Mouse (Mus musculus) hindbrain, embryonic 13.5 days (tissue): Measurements from ENCODE around the gene Gm20449. TPM values are rescaled to one million over a fixed set of nuclear protein-coding genes. Genes with fewer than 3 reads are reported as not detected.

Experiments
- ATAC-seq: fragments of 200-750 bp; cut with Nextera tagmentation; 2 replicates; pipeline ENCODE4 v1.8.0; 2017; ENCODE audit warnings: moderate TSS enrichment; ENCODE audit not compliant: low FRiP score
- H3K27ac ChIP-seq: fragments of 300-500 bp; sonication (generic); 2 replicates; pipeline ENCODE4 v1.5.1; 2015; ENCODE audit warnings: inconsistent platforms, mild to moderate bottlenecking, moderate library complexity
- H3K27me3 ChIP-seq: fragments of 300-500 bp; sonication (generic); 2 replicates; pipeline ENCODE4 v1.6.1; 2015; ENCODE audit warnings: mild to moderate bottlenecking, inconsistent platforms
- H3K36me3 ChIP-seq: fragments of 300-500 bp; sonication (generic); 2 replicates; pipeline ENCODE4 v1.6.1; 2015; ENCODE audit warnings: mild to moderate bottlenecking, inconsistent platforms
- H3K4me1 ChIP-seq: fragments of 300-500 bp; sonication (generic); replicated peaks from 2 replicates; pipeline ENCODE4 v1.6.1; 2015; ENCODE audit warnings: inconsistent platforms
- H3K4me2 ChIP-seq: fragments of 300-500 bp; sonication (generic); 2 replicates; pipeline ENCODE4 v1.6.1; 2015; ENCODE audit warnings: inconsistent platforms, mild to moderate bottlenecking, moderate library complexity
- H3K4me3 ChIP-seq: fragments of 300-500 bp; sonication (generic); 2 replicates; pipeline ENCODE4 v1.5.1; 2015; ENCODE audit warnings: mild to moderate bottlenecking, inconsistent platforms
- H3K9ac ChIP-seq: fragments of 300-500 bp; sonication (generic); 2 replicates; pipeline ENCODE4 v1.6.1; 2015; ENCODE audit warnings: mild to moderate bottlenecking, inconsistent platforms
- H3K9me3 ChIP-seq: fragments of 300-500 bp; sonication (generic); 2 replicates; pipeline ENCODE4 v1.6.1; 2016; ENCODE audit warnings: inconsistent platforms
- WGBS: fragments of 180-500 bp; shearing (Covaris S2); methylation state at CpG from one replicate; pipeline ENCODE4 v1.1.7; 2015; 5-methylcytosine and 5-hydroxymethylcytosine counted together
- polyA plus RNA-seq: library from polyadenylated mRNA; unstranded; fragments of >200 nt; fragmentation: Nextera tagmentation; extraction: Ambion mirVana; gene quantifications from 2 replicates; pipeline ENCODE4 v1.2.1, GENCODE M21; 2015

Gene Gm20449
- polyA plus RNA-seq, 1 experiment from 2014 or later = 0.06 TPM

DNA sequence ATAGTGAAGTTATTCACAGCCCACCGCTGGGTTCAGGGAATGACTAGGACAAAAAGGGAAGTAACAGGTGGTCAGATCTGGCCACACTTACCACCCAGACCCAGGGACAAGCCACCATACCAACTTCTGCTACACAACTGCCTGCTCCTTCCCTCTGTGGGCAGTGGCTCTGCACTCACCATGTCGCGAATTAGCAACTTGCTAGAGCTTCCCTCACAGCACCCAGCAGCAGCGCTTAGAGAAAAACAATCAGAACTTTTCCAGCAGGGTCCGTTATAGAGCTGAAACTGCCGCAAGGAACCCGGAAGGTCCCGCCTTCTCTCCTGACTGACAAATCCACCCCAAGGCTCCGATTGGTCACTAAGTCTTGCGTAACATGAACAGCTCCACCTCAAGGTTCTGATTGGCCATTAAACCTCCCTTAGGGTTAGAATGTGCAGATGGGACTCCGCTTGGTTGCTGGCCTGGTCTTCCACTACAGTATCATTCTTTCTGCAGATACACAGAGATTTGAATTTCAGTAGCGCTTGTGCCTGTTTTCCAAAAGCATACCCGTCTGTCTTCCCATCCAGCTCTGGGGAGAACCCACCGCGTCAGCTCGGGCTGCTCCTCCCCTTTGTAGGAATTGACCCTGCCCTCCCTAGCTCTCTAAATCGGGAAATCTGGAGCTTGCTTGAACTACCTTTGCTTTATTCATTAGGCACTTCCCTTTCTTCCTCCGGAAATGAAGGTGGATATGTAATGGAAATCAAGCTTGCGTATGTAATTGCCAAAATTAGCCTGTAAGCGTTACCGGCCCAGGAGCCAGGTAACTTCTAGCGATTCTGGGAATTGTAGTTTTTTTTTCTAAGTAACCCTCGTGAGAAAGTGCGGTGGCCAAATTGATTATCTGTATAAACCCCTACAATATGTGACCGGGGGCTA is 105.9 kb downstream of the Gm20449 start, which contains the start of gene AI987944:
TSS of gene AI987944 (minus strand) at position 332 of the 924 bp plus-strand sequence.
- H3K9ac ChIP-seq = peak within 1 kb of the TSS; percentile 72
- H3K36me3 ChIP-seq = no peaks in the 10 kb centered on the region
- WGBS = under 1% methylated on average over 25 of the region's 25 CpGs
- H3K27ac ChIP-seq = peak within 1 kb of the TSS; percentile 93
- H3K27me3 ChIP-seq = no peaks in the 10 kb centered on the region
- no peaks in the 10 kb centered on the region for H3K4me1 ChIP-seq
- H3K4me3 ChIP-seq = peak within 1 kb of the TSS; percentile 61
- peak; percentile 99 for ATAC-seq
- no peaks in the 10 kb centered on the region for H3K9me3 ChIP-seq
- H3K4me2 ChIP-seq = peak within 1 kb of the TSS; percentile 58

Other genes starting within 250 kb of the Gm20449 start
- gene AI987944, start 106.0 kb downstream of the Gm20449 start, polyA plus RNA-seq = 6.9 and 7.3 TPM in 2 replicates
- gene Vmn2r57, start 50.7 kb downstream of the Gm20449 start, polyA plus RNA-seq = 0.29 and 0.34 TPM in 2 replicates
- 4.8 and 5.0 TPM in 2 replicates for gene AW146154, start 473 bp upstream of the Gm20449 start, polyA plus RNA-seq
- gene Gm6871, start 74.2 kb upstream of the Gm20449 start, polyA plus RNA-seq = not detected in 2 replicates
- gene 2610021A01Rik, start 99.8 kb upstream of the Gm20449 start, polyA plus RNA-seq = 14.5 and 15.0 TPM in 2 replicates
- 22.9 and 24.4 TPM in 2 replicates for gene Zfp788, start 133.8 kb upstream of the Gm20449 start, polyA plus RNA-seq